Mouse (Mus musculus) olfactory bulb, adult 2 months (tissue): ENCODE results near the gene Mgat4e. TPM values are rescaled to one million over a fixed set of nuclear protein-coding genes. Genes with fewer than 3 reads are reported as not detected.

Experiments used
- H3K27ac ChIP-seq: fragments of 200-500 bp; 2 replicates; pipeline ENCODE4 v1.5.1; 2012; ENCODE audit warnings: low read depth, low read length; ENCODE audit not compliant: insufficient read depth
- H3K4me1 ChIP-seq: fragments of 200-500 bp; 2 replicates; pipeline ENCODE4 v1.6.1; 2012; ENCODE audit warnings: low read length; ENCODE audit not compliant: control insufficient read depth, insufficient read depth
- H3K4me3 ChIP-seq: fragments of 200-500 bp; 2 replicates; pipeline ENCODE4 v1.5.1; 2012; ENCODE audit warnings: mild to moderate bottlenecking, low read depth, low read length, moderate library complexity; ENCODE audit not compliant: insufficient read depth
- CTCF ChIP-seq: fragments of 200-500 bp; IDR thresholded peaks from 2 replicates; pipeline ENCODE4 v1.5.1; 2012; ENCODE audit warnings: low read depth, mild to moderate bottlenecking, low read length, moderate library complexity; ENCODE audit not compliant: insufficient read depth
- POLR2A ChIP-seq: fragments of 200-500 bp; IDR thresholded peaks from 2 replicates; pipeline ENCODE4 v1.6.1; 2012; ENCODE audit warnings: mild to moderate bottlenecking, low read depth, low read length, moderate library complexity; ENCODE audit not compliant: insufficient read depth
- WGBS: fragments of 180-500 bp; shearing (Covaris S2); methylation state at CpG from one replicate; pipeline ENCODE4 v1.1.7; 2018; 5-methylcytosine and 5-hydroxymethylcytosine counted together
- polyA plus RNA-seq: library from polyadenylated mRNA; stranded (reverse); fragments of >200 nt; gene quantifications from 2 replicates; pipeline ENCODE4 v1.2.4, GENCODE M21; 2012; ENCODE audit warnings: low replicate concordance; ENCODE audit not compliant: missing spikeins, insufficient read depth, insufficient read length

The Mgat4e gene
- polyA plus RNA-seq, 1 experiment: not detected

GRCm38 (mm10) chr1:134512584-134512983, 36.9 kb downstream of the Mgat4e start:
- TF ChIP-seq CTCF: no peak
- TF ChIP-seq POLR2A: no peak
- Histone ChIP-seq H3K4me3 (no peak overlapping the region), H3K4me1 (peaks cover 14% of the 10 kb centered on the region), H3K27ac (no peak overlapping the region)
- 46% methylated on average over 6 of the region's 6 CpGs for WGBS

- TF ChIP-seq CTCF (no peak), POLR2A (no peak)
- no peak overlapping the region for H3K27ac ChIP-seq
- WGBS: 31% methylated on average over 4 of the region's 4 CpGs
- no peak overlapping the region for H3K4me3 ChIP-seq
- peaks cover 14% of the 10 kb centered on the region for H3K4me1 ChIP-seq
Measured at GRCm38 (mm10) chr1:134512183-134512582, 37.3 kb downstream of the Mgat4e start.

GRCm38 (mm10) chr1:134510018-134510417, 39.5 kb downstream of the Mgat4e start:
- Histone ChIP-seq H3K4me1 (peaks cover 8% of the 10 kb centered on the region), H3K27ac (no peak overlapping the region), H3K4me3 (no peak overlapping the region)
- 84% methylated on average over 7 of the region's 7 CpGs for WGBS
- no peak for TF ChIP-seq CTCF
- TF ChIP-seq POLR2A: no peak

GRCm38 (mm10) chr1:134506201-134506600, 43.3 kb downstream of the Mgat4e start:
- no peak overlapping the region for H3K27ac ChIP-seq
- WGBS: 95% methylated on average over 8 of the region's 8 CpGs
- no peaks in the 10 kb centered on the region for H3K4me1 ChIP-seq
- H3K4me3 ChIP-seq: no peak overlapping the region
- TF ChIP-seq POLR2A: no peak
- TF ChIP-seq CTCF: no peak

GRCm38 (mm10) chr1:134500916-134501315, 48.6 kb downstream of the Mgat4e start:
- WGBS: 100% methylated on average over 1 of the region's 1 CpGs
- TF ChIP-seq CTCF (no peak), POLR2A (no peak)
- H3K4me1 ChIP-seq: peaks cover 1% of the 10 kb centered on the region; the same call in 1 of the 2 replicates
- no peak overlapping the region for H3K4me3 ChIP-seq
- no peak overlapping the region for H3K27ac ChIP-seq

GRCm38 (mm10) chr1:134495991-134496390, 53.5 kb downstream of the Mgat4e start:
- Histone ChIP-seq H3K4me1 (peaks cover 2% of the 10 kb centered on the region; the same call in 1 of the 2 replicates), H3K27ac (no peak overlapping the region), H3K4me3 (no peak overlapping the region)
- WGBS: 87% methylated on average over 10 of the region's 10 CpGs
- TF ChIP-seq CTCF: no peak
- no peak for TF ChIP-seq POLR2A

- WGBS: 13% methylated on average over 5 of the region's 5 CpGs
- Histone ChIP-seq H3K27ac (no peak overlapping the region), H3K4me3 (peak overlapping the region; percentile 69), H3K4me1 (peaks cover 2% of the 10 kb centered on the region; the same call in 1 of the 2 replicates)
- TF ChIP-seq CTCF: no peak
- TF ChIP-seq POLR2A: no peak
Measured at GRCm38 (mm10) chr1:134495216-134495539, 54.3 kb downstream of the Mgat4e start.

GRCm38 (mm10) chr1:134494428-134495215, 54.9 kb downstream of the Mgat4e start, which contains the start of gene Rabif:
Gene Rabif (plus strand): TSS chr1:134494648.
- under 1% methylated on average over 58 of the region's 58 CpGs for WGBS
- TF ChIP-seq POLR2A: peak; percentile 85; the same call in 1 of the 2 replicates
- TF ChIP-seq CTCF: no peak; the same call in 1 of the 2 replicates
- Histone ChIP-seq H3K27ac (peak within 1 kb of the TSS; percentile 61), H3K4me3 (peak within 1 kb of the TSS; percentile 69), H3K4me1 (peaks cover 2% of the 10 kb centered on the region; the same call in 1 of the 2 replicates)

- Histone ChIP-seq H3K4me3 (no peak overlapping the region), H3K27ac (no peak overlapping the region), H3K4me1 (peaks cover 2% of the 10 kb centered on the region; the same call in 1 of the 2 replicates)
- TF ChIP-seq CTCF: no peak
- 14% methylated on average over 5 of the region's 5 CpGs for WGBS
Measured at GRCm38 (mm10) chr1:134493956-134494355, 55.5 kb downstream of the Mgat4e start.

- peaks cover 2% of the 10 kb centered on the region; the same call in 1 of the 2 replicates for H3K4me1 ChIP-seq
- no peak overlapping the region for H3K4me3 ChIP-seq
- TF ChIP-seq CTCF (no peak), POLR2A (no peak)
- 66% methylated on average over 2 of the region's 2 CpGs for WGBS
- no peak overlapping the region for H3K27ac ChIP-seq
Measured at GRCm38 (mm10) chr1:134493496-134493895, 56.0 kb downstream of the Mgat4e start.
